Mouse (Mus musculus): ENCODE measurements around the gene Calr. TPM values are rescaled to one million over a fixed set of nuclear protein-coding genes. Genes with fewer than 3 reads are reported as not detected.
A peak's percentile ranks its signal among the peaks of the same experiment; 100 is the strongest.

Gene Calr
- polyA plus RNA-seq (2016; fragmentation: Nextera tagmentation; extraction: Ambion mirVana) = 747 and 767 TPM in 2 replicates

DNA sequence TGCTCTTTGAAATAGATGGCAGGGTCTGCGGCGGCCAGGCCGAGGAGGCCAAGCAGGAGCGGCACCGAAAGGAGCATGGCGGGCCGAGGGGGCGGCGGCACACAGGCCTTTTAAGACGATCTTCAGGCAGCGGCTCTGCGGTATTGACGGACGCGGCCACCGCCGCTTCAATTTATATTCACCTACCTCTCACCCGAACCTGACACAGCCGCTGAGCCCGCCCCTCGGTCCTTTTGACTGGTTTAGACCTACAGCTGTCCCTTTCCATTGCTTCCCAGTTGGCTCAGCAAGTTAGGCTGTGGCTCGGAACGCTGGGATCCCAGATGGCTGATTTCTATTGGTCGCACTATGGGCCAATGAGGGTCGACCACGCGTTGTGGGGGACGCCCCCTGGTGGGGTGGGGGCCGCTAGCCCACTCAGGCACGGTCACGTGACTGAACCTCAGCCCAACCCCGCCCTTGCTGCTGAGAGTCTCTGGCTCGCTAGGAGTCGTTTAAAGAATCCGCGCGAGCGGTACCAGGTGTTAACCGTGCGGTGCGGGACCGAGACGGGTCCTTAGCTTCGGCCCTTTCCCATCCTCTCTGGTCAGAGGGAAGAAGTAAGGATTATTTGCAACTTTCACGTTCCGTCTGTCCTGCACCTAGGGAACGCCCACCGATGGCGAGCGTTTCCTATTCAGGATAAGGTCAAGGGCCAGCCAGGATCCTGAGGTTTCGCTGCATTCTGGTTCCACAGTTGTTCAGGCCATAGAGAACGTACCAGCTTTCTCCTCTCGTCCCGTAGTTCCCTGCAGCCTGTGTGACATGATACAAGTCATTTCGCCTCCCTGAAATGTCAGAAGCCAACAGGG lies at the start of gene Calr:
Gene Calr, minus strand, starts transcription at position 213 of the 851 bp plus-strand sequence.
- peak; percentile 99 for ATAC-seq (ENCODE audit: insufficient number of reproducible peaks, low FRiP score)
- H3K27ac ChIP-seq (ENCODE audit: poor library complexity, severe bottlenecking) = peak within 1 kb of the TSS; percentile 91
- peak within 1 kb of the TSS; percentile 91 for H3K4me3 ChIP-seq
- peak within 1 kb of the TSS; percentile 87 for H3K4me2 ChIP-seq
- under 1% methylated on average over 55 of the region's 55 CpGs for WGBS
- peaks cover 28% of the 10 kb centered on the region for H3K4me1 ChIP-seq (replicated peaks)
- no peaks in the 10 kb centered on the region for H3K27me3 ChIP-seq (replicated peaks)
- no peaks in the 10 kb centered on the region for H3K9me3 ChIP-seq (replicated peaks)
- peaks cover 34% of the 10 kb centered on the region for H3K36me3 ChIP-seq
- peak within 1 kb of the TSS; percentile 96 for H3K9ac ChIP-seq

- no peak overlapping the region for H3K27ac ChIP-seq (ENCODE audit: poor library complexity, severe bottlenecking)
- H3K9me3 ChIP-seq (replicated peaks) = no peaks in the 10 kb centered on the region
- H3K9ac ChIP-seq = no peak overlapping the region
- peaks cover 4% of the 10 kb centered on the region; the same call in 1 of the 2 replicates for H3K36me3 ChIP-seq
- 87% methylated on average over 5 of the region's 5 CpGs for WGBS
- H3K4me1 ChIP-seq (replicated peaks) = peaks cover 13% of the 10 kb centered on the region
- peaks cover 9% of the 10 kb centered on the region for H3K27me3 ChIP-seq (replicated peaks)
- no peak overlapping the region for H3K4me3 ChIP-seq
- no peak for ATAC-seq (ENCODE audit: insufficient number of reproducible peaks, low FRiP score)
- no peak overlapping the region for H3K4me2 ChIP-seq
Observed at GRCm38 (mm10) chr8:84895963-84896362, 49.2 kb upstream of the Calr start.

- ATAC-seq (ENCODE audit: insufficient number of reproducible peaks, low FRiP score) = peak; percentile 95
- peak within 1 kb of the TSS; percentile 94 for H3K4me2 ChIP-seq
- H3K9ac ChIP-seq = peak within 1 kb of the TSS; percentile 82
- peaks cover 17% of the 10 kb centered on the region for H3K36me3 ChIP-seq
- no peaks in the 10 kb centered on the region for H3K9me3 ChIP-seq (replicated peaks)
- peaks cover 13% of the 10 kb centered on the region for H3K4me1 ChIP-seq (replicated peaks)
- no peaks in the 10 kb centered on the region for H3K27me3 ChIP-seq (replicated peaks)
- H3K4me3 ChIP-seq = peak within 1 kb of the TSS; percentile 85
- H3K27ac ChIP-seq (ENCODE audit: poor library complexity, severe bottlenecking) = no peak within 1 kb of the TSS
- WGBS = 0% methylated on average over 11 of the region's 11 CpGs
Observed at GRCm38 (mm10) chr8:84893709-84894134, 47.0 kb upstream of the Calr start, which contains the start of gene Gcdh. Gene Gcdh, minus strand, starts transcription at chr8:84893921.

- peaks cover 13% of the 10 kb centered on the region for H3K4me1 ChIP-seq (replicated peaks)
- peak; percentile 17 for ATAC-seq (ENCODE audit: insufficient number of reproducible peaks, low FRiP score)
- peak overlapping the region; percentile 94 for H3K4me2 ChIP-seq
- H3K9ac ChIP-seq = peak overlapping the region; percentile 82
- no peaks in the 10 kb centered on the region for H3K9me3 ChIP-seq (replicated peaks)
- H3K27ac ChIP-seq (ENCODE audit: poor library complexity, severe bottlenecking) = no peak overlapping the region
- peaks cover 23% of the 10 kb centered on the region for H3K36me3 ChIP-seq
- H3K4me3 ChIP-seq = peak overlapping the region; percentile 85
- WGBS = 11% methylated on average over 31 of the region's 31 CpGs
- no peaks in the 10 kb centered on the region for H3K27me3 ChIP-seq (replicated peaks)
Observed at GRCm38 (mm10) chr8:84892993-84893708, 46.4 kb upstream of the Calr start.

DNA sequence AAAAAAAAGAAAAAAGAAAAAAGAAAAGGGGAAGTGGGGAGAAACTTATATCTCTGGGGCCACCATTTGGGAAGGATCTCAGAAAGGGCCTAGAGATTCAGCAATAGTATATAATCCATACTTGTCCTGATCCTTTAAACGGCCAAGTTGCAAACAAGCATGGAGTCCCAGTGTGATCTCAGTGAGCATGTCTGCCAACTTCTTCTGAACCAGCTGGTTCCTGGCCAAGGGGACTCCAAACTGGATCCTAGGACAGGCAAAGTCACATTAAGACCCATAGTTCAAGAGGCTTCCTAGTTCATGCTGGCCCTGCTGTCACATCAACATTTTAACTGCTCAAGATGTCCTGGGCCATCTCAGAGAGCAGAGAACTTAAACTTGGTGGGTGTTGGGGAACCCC lies 42.4 kb upstream of the Calr start:
- ATAC-seq (ENCODE audit: insufficient number of reproducible peaks, low FRiP score) = no peak

DNA sequence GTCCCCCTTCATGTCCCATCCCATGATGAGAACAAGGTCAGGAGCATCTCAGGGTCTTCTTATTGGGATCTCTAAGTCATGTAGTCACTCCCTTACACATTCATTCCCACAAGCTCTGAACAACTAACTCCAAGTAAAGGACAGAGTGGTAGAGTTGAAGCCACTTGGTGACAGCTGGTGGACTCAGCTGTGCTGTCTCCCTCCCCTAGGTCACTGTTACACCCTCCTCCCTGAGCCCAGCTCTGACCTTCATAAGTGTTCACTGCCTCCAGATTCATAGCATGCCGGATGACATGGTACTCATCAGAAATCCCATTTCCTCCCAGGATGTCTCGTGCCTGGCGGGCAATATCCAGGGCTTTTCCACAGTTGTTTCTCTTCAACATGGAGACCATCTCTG lies 41.5 kb upstream of the Calr start:
- H3K36me3 ChIP-seq = peaks cover 49% of the 10 kb centered on the region
- no peaks in the 10 kb centered on the region for H3K27me3 ChIP-seq (replicated peaks)
- H3K9me3 ChIP-seq (replicated peaks) = no peaks in the 10 kb centered on the region
- 97% methylated on average over 3 of the region's 3 CpGs for WGBS
- H3K4me2 ChIP-seq = no peak overlapping the region
- ATAC-seq (ENCODE audit: insufficient number of reproducible peaks, low FRiP score) = no peak
- no peak overlapping the region for H3K4me3 ChIP-seq
- H3K9ac ChIP-seq = no peak overlapping the region
- no peak overlapping the region for H3K27ac ChIP-seq (ENCODE audit: poor library complexity, severe bottlenecking)
- peaks cover 10% of the 10 kb centered on the region for H3K4me1 ChIP-seq (replicated peaks)

More for the DNA sequence above, 42.4 kb upstream of the Calr start:
- Histone ChIP-seq H3K4me3 (no peak overlapping the region), H3K36me3 (peaks cover 49% of the 10 kb centered on the region), H3K27me3 (replicated peaks) (no peaks in the 10 kb centered on the region), H3K9ac (no peak overlapping the region), H3K4me2 (no peak overlapping the region), H3K9me3 (replicated peaks) (no peaks in the 10 kb centered on the region), H3K4me1 (replicated peaks) (peaks cover 10% of the 10 kb centered on the region), H3K27ac (ENCODE audit: poor library complexity, severe bottlenecking) (no peak overlapping the region)
- 88% methylated on average over 1 of the region's 1 CpGs for WGBS

GRCm38 (mm10) chr8:84884728-84885127 lies 38.0 kb upstream of the Calr start:
- Histone ChIP-seq H3K27me3 (replicated peaks) (no peaks in the 10 kb centered on the region), H3K36me3 (peaks cover 40% of the 10 kb centered on the region), H3K27ac (ENCODE audit: poor library complexity, severe bottlenecking) (no peak overlapping the region), H3K9me3 (replicated peaks) (no peaks in the 10 kb centered on the region), H3K4me2 (no peak overlapping the region), H3K9ac (no peak overlapping the region), H3K4me3 (no peak overlapping the region), H3K4me1 (replicated peaks) (no peaks in the 10 kb centered on the region)
- no peak for ATAC-seq (ENCODE audit: insufficient number of reproducible peaks, low FRiP score)
- WGBS = 80% methylated on average over 4 of the region's 4 CpGs

GRCm38 (mm10) chr8:84878915-84879314 lies 32.2 kb upstream of the Calr start:
- 65% methylated on average over 1 of the region's 1 CpGs for WGBS
- Histone ChIP-seq H3K9me3 (replicated peaks) (no peaks in the 10 kb centered on the region), H3K27ac (ENCODE audit: poor library complexity, severe bottlenecking) (no peak overlapping the region), H3K4me1 (replicated peaks) (no peaks in the 10 kb centered on the region), H3K27me3 (replicated peaks) (no peaks in the 10 kb centered on the region), H3K36me3 (no peaks in the 10 kb centered on the region), H3K4me3 (no peak overlapping the region), H3K9ac (no peak overlapping the region), H3K4me2 (no peak overlapping the region)
- no peak for ATAC-seq (ENCODE audit: insufficient number of reproducible peaks, low FRiP score)

DNA sequence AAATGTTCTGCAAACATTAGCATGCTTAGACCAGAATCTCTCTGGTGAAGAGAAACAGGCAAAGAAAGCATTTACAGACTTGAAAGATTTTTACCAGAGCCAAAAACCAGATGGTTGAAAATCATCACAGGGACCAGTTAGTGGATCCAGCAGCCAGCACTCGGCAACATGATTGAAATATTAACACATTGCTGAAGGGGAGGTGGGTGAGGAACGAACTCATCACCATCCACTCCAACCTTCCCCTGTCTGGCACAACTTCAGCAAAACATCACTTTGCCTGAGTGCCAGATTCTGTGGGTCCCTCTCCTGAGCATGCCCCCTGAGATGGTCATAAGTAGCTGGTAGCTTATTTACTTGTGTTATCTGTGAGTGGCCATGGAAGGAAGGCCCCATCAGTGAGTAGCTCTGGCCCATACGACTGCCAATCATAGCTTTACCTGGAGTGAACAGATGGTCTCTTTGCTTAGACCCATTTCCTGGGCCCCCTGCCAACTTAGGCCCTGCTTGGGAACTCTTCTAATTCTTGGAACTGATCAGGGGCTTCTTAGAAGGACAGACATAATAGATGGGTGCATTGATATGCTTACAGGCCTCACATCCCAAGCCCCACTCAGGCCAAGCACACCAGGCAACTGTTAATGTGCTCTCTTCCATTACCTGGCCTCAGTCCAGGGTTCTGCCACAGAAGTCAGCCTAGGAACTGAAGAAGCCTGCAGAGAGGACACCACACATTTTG lies 30.7 kb upstream of the Calr start:
- Histone ChIP-seq H3K27ac (ENCODE audit: poor library complexity, severe bottlenecking) (no peak overlapping the region), H3K9ac (no peak overlapping the region), H3K4me2 (no peak overlapping the region), H3K27me3 (replicated peaks) (peaks cover 4% of the 10 kb centered on the region; the same call in 1 of the 2 replicates), H3K4me3 (no peak overlapping the region), H3K36me3 (no peaks in the 10 kb centered on the region), H3K4me1 (replicated peaks) (peaks cover 6% of the 10 kb centered on the region), H3K9me3 (replicated peaks) (no peaks in the 10 kb centered on the region)
- no peak for ATAC-seq (ENCODE audit: insufficient number of reproducible peaks, low FRiP score)
- WGBS = 73% methylated on average over 3 of the region's 3 CpGs

- Histone ChIP-seq H3K4me2 (no peak overlapping the region), H3K36me3 (peaks cover 8% of the 10 kb centered on the region), H3K27me3 (replicated peaks) (peaks cover 4% of the 10 kb centered on the region; the same call in 1 of the 2 replicates), H3K4me1 (replicated peaks) (peaks cover 15% of the 10 kb centered on the region), H3K9me3 (replicated peaks) (no peaks in the 10 kb centered on the region), H3K4me3 (no peak overlapping the region), H3K9ac (no peak overlapping the region), H3K27ac (ENCODE audit: poor library complexity, severe bottlenecking) (no peak overlapping the region)
- 81% methylated on average over 3 of the region's 3 CpGs for WGBS
- no peak for ATAC-seq (ENCODE audit: insufficient number of reproducible peaks, low FRiP score)
Observed at GRCm38 (mm10) chr8:84874339-84874738, 27.6 kb upstream of the Calr start.
